Mouse (Mus musculus) CH12.LX (cell line): Measurements from ENCODE around the gene Elf1.

ENCODE experiments used
- CTCF ChIP-seq, 2 experiments: IDR thresholded peaks in 1 of 2; conservative IDR thresholded peaks in 1 of 2; 2 replicates each; pipeline ENCODE4 v1.5.1; 2011 to 2012; ENCODE audit warnings: low read depth in 2 of 2, low read length in 2 of 2, improper control_type of control experiment in 1 of 2, inconsistent platforms in 1 of 2, mild to moderate bottlenecking in 1 of 2, moderate library complexity in 1 of 2
- HCFC1 ChIP-seq: IDR thresholded peaks from 2 replicates; pipeline ENCODE4 v1.6.1; 2012; ENCODE audit warnings: low read depth, mild to moderate bottlenecking, inconsistent platforms, low read length, improper control_type of control experiment
- RAD21 ChIP-seq: IDR thresholded peaks from 2 replicates; pipeline ENCODE4 v1.6.1; 2011; ENCODE audit warnings: low read depth, mild to moderate bottlenecking, low read length, improper control_type of control experiment, moderate library complexity

GRCm38 (mm10) chr14:79596602-79597001 lies 115.6 kb downstream of the Elf1 start:
- TF ChIP-seq RAD21, result no peak
- TF ChIP-seq CTCF (conservative IDR thresholded peaks at IDR 0.05 in 1 of 2, IDR thresholded peaks at IDR 0.05 in 1 of 2; ENCODE audit: low read depth in 2 of 2, low read length in 2 of 2), result no peak
- TF ChIP-seq HCFC1, result no peak
